Mouse (Mus musculus): ENCODE results near the gene Olfr61. TPM values are rescaled to one million over a fixed set of nuclear protein-coding genes. Genes with fewer than 3 reads are reported as not detected.

Gene Olfr61
- total RNA-seq (2023) = not detected

DNA sequence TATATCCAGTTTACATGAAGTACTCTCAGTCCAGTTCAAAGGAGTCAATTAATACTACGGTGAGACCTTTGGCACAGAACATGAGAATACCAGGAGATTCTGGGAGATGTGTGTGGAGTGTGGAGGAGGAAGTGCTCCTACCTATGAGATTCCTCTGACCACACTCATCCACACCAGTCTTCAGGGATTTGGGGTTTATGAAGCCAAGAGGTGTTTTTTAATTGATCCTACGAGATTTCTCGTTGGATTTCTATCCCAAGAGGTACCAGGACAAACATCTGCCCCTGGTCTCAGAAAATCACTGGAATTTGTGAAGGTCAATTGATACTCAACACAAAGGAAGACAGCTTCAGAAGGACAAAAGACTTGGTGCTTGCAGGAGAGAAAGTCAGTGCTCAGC, at the start of gene Olfr61:
TSS of gene Olfr61 (plus strand) at position 301 of the 400 bp plus-strand sequence.

DNA sequence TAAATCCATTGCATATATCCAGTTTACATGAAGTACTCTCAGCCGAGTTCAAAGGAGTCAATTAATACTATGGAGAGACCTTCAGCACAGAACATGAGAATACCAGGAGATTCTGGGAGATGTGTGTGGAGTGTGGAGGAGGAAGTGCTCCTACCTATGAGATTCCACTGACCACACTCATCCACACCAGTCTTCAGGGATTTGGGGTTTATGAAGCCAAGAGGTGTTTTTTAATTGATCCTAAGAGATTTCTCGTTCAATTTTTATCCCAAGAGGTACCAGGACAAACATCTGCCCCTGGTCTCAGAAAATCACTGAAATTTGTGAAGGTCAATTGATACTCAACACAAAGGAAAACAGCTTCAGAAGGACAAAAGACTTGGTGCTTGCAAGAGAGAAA, 27.8 kb upstream of the Olfr61 start, which contains the start of gene Olfr46:
TSS of gene Olfr46 (plus strand) at position 301 of the 400 bp plus-strand sequence.

DNA sequence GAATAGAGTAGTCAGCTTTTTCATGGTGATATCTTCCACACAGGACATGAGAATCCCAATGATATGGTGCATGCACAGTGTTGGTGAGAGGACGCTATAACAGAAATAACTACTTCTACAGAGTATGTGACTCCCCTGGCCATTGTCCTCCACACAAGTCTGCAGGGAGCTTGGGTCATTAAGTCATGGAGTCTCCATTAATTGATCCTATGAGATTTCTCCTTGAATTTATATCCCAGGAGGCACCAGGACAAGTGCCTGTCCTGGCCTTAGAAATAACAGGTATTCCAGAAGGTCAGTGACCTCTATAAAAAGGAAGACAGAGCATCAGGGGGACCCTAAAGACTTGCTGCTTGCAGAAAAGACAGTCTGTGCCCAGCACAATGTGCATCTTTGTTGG, 17.4 kb downstream of the Olfr61 start, which contains the start of gene Olfr53:
TSS of gene Olfr53 (plus strand) at position 301 of the 400 bp plus-strand sequence.

DNA sequence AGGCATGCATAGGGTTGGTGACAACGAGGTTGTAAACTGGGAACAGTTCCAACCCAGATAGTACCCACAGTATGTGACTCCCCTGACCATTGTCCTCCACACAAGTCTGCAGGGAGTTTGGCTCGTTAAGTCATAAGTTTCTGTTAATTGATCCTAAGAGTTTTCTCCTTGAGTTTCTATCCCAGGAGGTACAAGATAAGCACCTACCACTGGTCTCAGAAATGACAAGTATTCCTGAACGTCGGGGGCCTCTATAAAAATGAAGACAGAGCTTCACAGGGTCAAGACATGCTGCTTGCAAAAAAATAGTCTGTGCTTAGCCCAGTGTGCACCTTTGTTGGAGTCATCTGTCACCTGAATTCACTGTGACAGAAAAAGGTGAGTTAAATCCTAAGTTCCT, 30.9 kb downstream of the Olfr61 start, which contains the start of gene Olfr539:
TSS of gene Olfr539 (plus strand) at position 301 of the 400 bp plus-strand sequence.

DNA sequence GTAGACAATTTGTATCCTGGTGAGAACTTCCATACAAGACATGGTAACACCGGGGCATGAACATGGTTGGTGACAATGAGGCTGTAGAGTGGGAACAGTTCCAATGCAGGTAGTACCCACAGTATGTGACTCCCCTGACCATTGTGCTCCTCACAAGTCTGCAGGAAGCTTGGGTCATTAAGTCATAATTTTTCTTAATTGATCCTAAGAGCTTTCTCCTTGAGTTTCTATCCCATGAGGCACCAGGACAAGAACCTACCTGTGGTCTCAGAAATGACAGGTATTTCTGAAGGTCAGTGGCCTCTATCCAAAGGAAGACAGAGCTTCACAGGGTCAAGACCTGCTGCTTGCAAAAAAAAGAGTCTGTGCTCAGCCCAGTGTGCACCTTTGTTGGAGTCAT, 52.9 kb downstream of the Olfr61 start, which contains the start of gene Olfr45:
TSS of gene Olfr45 (plus strand) at position 301 of the 400 bp plus-strand sequence.

Other genes with a start within 250 kb of the Olfr61 start
- gene Olfr531, start 226.1 kb upstream of the Olfr61 start, total RNA-seq (2023) = not detected
- gene Olfr532, start 207.3 kb upstream of the Olfr61 start, total RNA-seq (2023) = not detected
- not detected for gene Olfr533, start 165.6 kb upstream of the Olfr61 start, total RNA-seq (2023)
- not detected for gene Olfr535, start 144.8 kb upstream of the Olfr61 start, total RNA-seq (2023)
- gene Olfr536, start 121.6 kb upstream of the Olfr61 start, total RNA-seq (2023) = not detected
- gene Olfr538, start 61.1 kb upstream of the Olfr61 start, total RNA-seq (2023) = not detected
- gene Olfr46, start 27.7 kb upstream of the Olfr61 start, total RNA-seq (2023) = not detected
- not detected for gene Olfr53, start 17.5 kb downstream of the Olfr61 start, total RNA-seq (2023)
- gene Olfr539, start 31.0 kb downstream of the Olfr61 start, total RNA-seq (2023) = not detected
- not detected for gene Olfr45, start 53.0 kb downstream of the Olfr61 start, total RNA-seq (2023)
- not detected for gene Olfr541, start 68.3 kb downstream of the Olfr61 start, total RNA-seq (2023)
- gene Cyp2e1, start 134.8 kb downstream of the Olfr61 start, total RNA-seq (2023) = not detected
- not detected for gene Syce1, start 158.9 kb downstream of the Olfr61 start, total RNA-seq (2023)
- gene Zfp941, start 193.2 kb downstream of the Olfr61 start, total RNA-seq (2023) = under 1 TPM; 0.11 to 0.13 TPM
- gene Urah, start 206.0 kb downstream of the Olfr61 start, total RNA-seq (2023) = not detected
- not detected for gene Scgb1c1, start 216.6 kb downstream of the Olfr61 start, total RNA-seq (2023)
- gene Odf3, start 218.8 kb downstream of the Olfr61 start, total RNA-seq (2023) = not detected
- gene Gm45785, start 227.4 kb downstream of the Olfr61 start, total RNA-seq (2023) = not detected
- 100 to 1,000 TPM; 105 to 107 TPM for gene Ric8a, start 228.0 kb downstream of the Olfr61 start, total RNA-seq (2023)
- gene Bet1l, start 228.6 kb downstream of the Olfr61 start, total RNA-seq (2023) = 10 to 100 TPM; 21.7 to 23.7 TPM

Measured in neutrophil, adult 59 days (primary cell).